Mouse (Mus musculus): ENCODE data around the gene Ttc13. TPM values are rescaled to one million over a fixed set of nuclear protein-coding genes. Genes with fewer than 3 reads are reported as not detected.
A peak's percentile ranks its signal among the peaks of the same experiment; 100 is the strongest.

Gene Ttc13
- total RNA-seq, 2 experiments from 2014 or later = 49.9 to 52.3 TPM

- no peak for ATAC-seq (replicated peaks; ENCODE audit: poor library complexity)
Observed at GRCm38 (mm10) chr8:124661781-124662180, 60.0 kb downstream of the Ttc13 start.

GRCm38 (mm10) chr8:124658415-124658814 is 63.4 kb downstream of the Ttc13 start:
- peak; percentile 65 for ATAC-seq (replicated peaks; ENCODE audit: poor library complexity)

GRCm38 (mm10) chr8:124657961-124658360 is 63.8 kb downstream of the Ttc13 start:
- ATAC-seq (replicated peaks; ENCODE audit: poor library complexity) = peak; percentile 79

GRCm38 (mm10) chr8:124653568-124654475 is 68.0 kb downstream of the Ttc13 start:
- ATAC-seq (replicated peaks; ENCODE audit: poor library complexity) = no peak

- ATAC-seq (replicated peaks; ENCODE audit: poor library complexity) = no peak
Observed at GRCm38 (mm10) chr8:124652546-124652945, 69.2 kb downstream of the Ttc13 start.

GRCm38 (mm10) chr8:124651776-124652175 is 70.0 kb downstream of the Ttc13 start:
- no peak for ATAC-seq (replicated peaks; ENCODE audit: poor library complexity)

GRCm38 (mm10) chr8:124648311-124648710 is 73.5 kb downstream of the Ttc13 start:
- no peak for ATAC-seq (replicated peaks; ENCODE audit: poor library complexity)

GRCm38 (mm10) chr8:124643540-124644339 is 78.0 kb downstream of the Ttc13 start:
- ATAC-seq (replicated peaks; ENCODE audit: poor library complexity) = no peak

- ATAC-seq (replicated peaks; ENCODE audit: poor library complexity) = no peak
Observed at GRCm38 (mm10) chr8:124641599-124641998, 80.2 kb downstream of the Ttc13 start.

- no peak for ATAC-seq (replicated peaks; ENCODE audit: poor library complexity)
Observed at GRCm38 (mm10) chr8:124635247-124635502, 86.6 kb downstream of the Ttc13 start.

GRCm38 (mm10) chr8:124634411-124635246 is 87.2 kb downstream of the Ttc13 start:
- no peak for ATAC-seq (replicated peaks; ENCODE audit: poor library complexity)

- ATAC-seq (replicated peaks; ENCODE audit: poor library complexity) = peak; percentile 46
Observed at GRCm38 (mm10) chr8:124633001-124633703, 88.6 kb downstream of the Ttc13 start.

GRCm38 (mm10) chr8:124631966-124632365 is 89.8 kb downstream of the Ttc13 start:
- no peak for ATAC-seq (replicated peaks; ENCODE audit: poor library complexity)

- no peak for ATAC-seq (replicated peaks; ENCODE audit: poor library complexity)
Observed at GRCm38 (mm10) chr8:124630891-124631290, 90.9 kb downstream of the Ttc13 start.

- no peak for ATAC-seq (replicated peaks; ENCODE audit: poor library complexity)
Observed at GRCm38 (mm10) chr8:124630489-124630888, 91.3 kb downstream of the Ttc13 start.

GRCm38 (mm10) chr8:124626251-124626650 is 95.5 kb downstream of the Ttc13 start:
- ATAC-seq (replicated peaks; ENCODE audit: poor library complexity) = no peak
